Mouse (Mus musculus) CH12.LX (cell line): ENCODE measurements around the gene Fcrls. TPM values are rescaled to one million over a fixed set of nuclear protein-coding genes. Genes with fewer than 3 reads are reported as not detected.
A peak's percentile ranks its signal among the peaks of the same experiment; 100 is the strongest.

ENCODE experiments used
- DNase-seq: peaks from one replicate; pipeline ENCODE4 v3.0.0-alpha.2; 2013; ENCODE audit errors: extremely low read depth
- H3K27ac ChIP-seq: 2 replicates; pipeline ENCODE4 v1.5.1; 2012; ENCODE audit warnings: low read depth, mild to moderate bottlenecking, control low read depth, moderate library complexity; ENCODE audit not compliant: insufficient read depth
- H3K27me3 ChIP-seq: replicated peaks from 2 replicates; pipeline ENCODE3; 2012; ENCODE audit warnings: inconsistent platforms
- H3K36me3 ChIP-seq, 2 experiments: replicated peaks in 1 of 2; 2 replicates each; pipeline versions ENCODE3 to v1.6.1; 2012; ENCODE audit warnings: inconsistent platforms in 1 of 2, low read length in 1 of 2, mild to moderate bottlenecking in 1 of 2, mixed read lengths in 1 of 2, moderate library complexity in 1 of 2; ENCODE audit not compliant: control insufficient read depth in 1 of 2, insufficient read depth in 1 of 2
- H3K4me1 ChIP-seq, 2 experiments: 2 replicates each; pipeline ENCODE4 v1.6.1; 2012; ENCODE audit warnings: inconsistent platforms in 1 of 2, moderate library complexity in 1 of 2; ENCODE audit not compliant: insufficient read depth in 2 of 2, control insufficient read depth in 1 of 2
- H3K4me2 ChIP-seq: 2 replicates; pipeline ENCODE4 v1.6.1; 2012; ENCODE audit warnings: low read depth, mild to moderate bottlenecking, control low read depth; ENCODE audit not compliant: poor library complexity, insufficient read depth, severe bottlenecking
- H3K4me3 ChIP-seq, 3 experiments: fragments of 150-350 bp in 1 of 3; sonication (generic) in 1 of 3; replicated peaks in 1 of 3; 2 replicates each; pipeline versions ENCODE3 to v1.5.1; 2011 to 2012; ENCODE audit warnings: low read depth in 2 of 3, low read length in 2 of 3, mild to moderate bottlenecking in 2 of 3, moderate library complexity in 2 of 3, control low read depth in 1 of 3, improper control_type of control experiment in 1 of 3, inconsistent platforms in 1 of 3, mixed read lengths in 1 of 3; ENCODE audit not compliant: poor library complexity in 1 of 3
- H3K79me2 ChIP-seq: replicated peaks from 2 replicates; pipeline ENCODE4 v1.6.1; 2012; ENCODE audit warnings: mild to moderate bottlenecking, moderate library complexity; ENCODE audit not compliant: control insufficient read depth, poor library complexity, insufficient read depth, severe bottlenecking; ENCODE audit errors: extremely low read depth
- H3K9ac ChIP-seq: 2 replicates; pipeline ENCODE4 v1.6.1; 2012; ENCODE audit warnings: low read depth, mild to moderate bottlenecking, control low read depth, moderate library complexity; ENCODE audit not compliant: insufficient read depth
- H3K9me3 ChIP-seq: replicated peaks from 2 replicates; pipeline ENCODE3; 2012; ENCODE audit warnings: low read length, inconsistent platforms, mixed read lengths
- CHD2 ChIP-seq: IDR thresholded peaks from 2 replicates; pipeline ENCODE4 v1.6.1; 2011; ENCODE audit warnings: low read length, improper control_type of control experiment
- E2F4 ChIP-seq: IDR thresholded peaks from 2 replicates; pipeline ENCODE4 v1.6.1; 2011; ENCODE audit warnings: low read depth, low read length, improper control_type of control experiment; ENCODE audit not compliant: insufficient replicate concordance
- ELF1 ChIP-seq: IDR thresholded peaks from 2 replicates; pipeline ENCODE4 v1.6.1; 2014; ENCODE audit warnings: low read depth, mild to moderate bottlenecking, inconsistent platforms, low read length, improper control_type of control experiment
- EP300 ChIP-seq: IDR thresholded peaks from 2 replicates; pipeline ENCODE4 v1.6.1; 2011; ENCODE audit warnings: low read length, improper control_type of control experiment
- GABPA ChIP-seq: IDR thresholded peaks from 2 replicates; pipeline ENCODE4 v1.6.1; 2012; ENCODE audit warnings: low read depth, low read length, improper control_type of control experiment, inconsistent platforms; ENCODE audit not compliant: insufficient replicate concordance
- JUND ChIP-seq: conservative IDR thresholded peaks from 2 replicates; pipeline ENCODE4 v1.6.1; 2011; ENCODE audit warnings: low read depth, low read length, improper control_type of control experiment
- KAT2A ChIP-seq: IDR thresholded peaks from 2 replicates; pipeline ENCODE4 v1.6.1; 2012; ENCODE audit warnings: low read length, improper control_type of control experiment, inconsistent platforms; ENCODE audit not compliant: insufficient replicate concordance
- MAZ ChIP-seq: IDR thresholded peaks from 2 replicates; pipeline ENCODE4 v1.6.1; 2012; ENCODE audit warnings: low read depth, mild to moderate bottlenecking, inconsistent platforms, low read length, improper control_type of control experiment, moderate library complexity
- MEF2A ChIP-seq: IDR thresholded peaks from 2 replicates; pipeline ENCODE4 v1.6.1; 2014; ENCODE audit warnings: low read depth, mild to moderate bottlenecking, inconsistent platforms, low read length, improper control_type of control experiment, borderline replicate concordance
- MXI1 ChIP-seq: IDR thresholded peaks from 2 replicates; pipeline ENCODE4 v1.6.1; 2011; ENCODE audit warnings: mild to moderate bottlenecking, low read depth, low read length, improper control_type of control experiment
- MYC ChIP-seq: IDR thresholded peaks from 2 replicates; pipeline ENCODE4 v1.6.1; 2011; ENCODE audit warnings: low read depth, mild to moderate bottlenecking, improper control_type of control experiment, low read length
- NELFE ChIP-seq: IDR thresholded peaks from 2 replicates; pipeline ENCODE4 v1.6.1; 2011; ENCODE audit warnings: low read depth, low read length, improper control_type of control experiment
- NRF1 ChIP-seq: IDR thresholded peaks from 2 replicates; pipeline ENCODE4 v1.6.1; 2014; ENCODE audit warnings: low read depth, mild to moderate bottlenecking, inconsistent platforms, low read length, improper control_type of control experiment, moderate library complexity
- POLR2A ChIP-seq: IDR thresholded peaks from 2 replicates; pipeline ENCODE4 v1.6.1; 2011; ENCODE audit warnings: low read depth, mild to moderate bottlenecking, improper control_type of control experiment, low read length
- RAD21 ChIP-seq: IDR thresholded peaks from 2 replicates; pipeline ENCODE4 v1.6.1; 2011; ENCODE audit warnings: low read depth, mild to moderate bottlenecking, low read length, improper control_type of control experiment, moderate library complexity
- RCOR1 ChIP-seq: conservative IDR thresholded peaks from 2 replicates; pipeline ENCODE4 v1.6.1; 2012; ENCODE audit warnings: low read depth, mild to moderate bottlenecking, inconsistent platforms, low read length, improper control_type of control experiment
- SIN3A ChIP-seq: IDR thresholded peaks from 2 replicates; pipeline ENCODE4 v1.6.1; 2012; ENCODE audit warnings: low read length, improper control_type of control experiment, inconsistent platforms
- SMC3 ChIP-seq: IDR thresholded peaks from 2 replicates; pipeline ENCODE4 v1.6.1; 2011; ENCODE audit warnings: low read depth, low read length, improper control_type of control experiment
- TBP ChIP-seq: conservative IDR thresholded peaks from 2 replicates; pipeline ENCODE4 v1.6.1; 2011; ENCODE audit warnings: low read depth, low read length, improper control_type of control experiment
- TCF12 ChIP-seq: IDR thresholded peaks from 2 replicates; pipeline ENCODE4 v1.6.1; 2014; ENCODE audit warnings: low read depth, mild to moderate bottlenecking, inconsistent platforms, low read length, improper control_type of control experiment
- UBTF ChIP-seq: IDR thresholded peaks from 2 replicates; pipeline ENCODE4 v1.6.1; 2012; ENCODE audit warnings: low read depth, mild to moderate bottlenecking, inconsistent platforms, low read length, improper control_type of control experiment, moderate library complexity
- USF2 ChIP-seq: conservative IDR thresholded peaks from 2 replicates; pipeline ENCODE4 v1.6.1; 2011; ENCODE audit warnings: low read depth, low read length, improper control_type of control experiment
- ZC3H11A ChIP-seq: IDR thresholded peaks from 2 replicates; pipeline ENCODE4 v1.6.1; 2012; ENCODE audit warnings: low read depth, mild to moderate bottlenecking, inconsistent platforms, low read length, improper control_type of control experiment
- ZKSCAN1 ChIP-seq: IDR thresholded peaks from 2 replicates; pipeline ENCODE4 v1.6.1; 2012; ENCODE audit warnings: low read depth, inconsistent platforms, low read length, improper control_type of control experiment, borderline replicate concordance
- ZMIZ1 ChIP-seq: IDR thresholded peaks from 2 replicates; pipeline ENCODE4 v1.6.1; 2012; ENCODE audit warnings: low read depth, mild to moderate bottlenecking, inconsistent platforms, low read length, improper control_type of control experiment
- dilution Hi-C: fragments of 300-500 bp; cut with MboI; formaldehyde crosslinking; loops from 2 replicates; pipeline ENCODE4 v1.14.3; 2020; ENCODE audit warnings: low sequenced_read_pairs; ENCODE audit not compliant: extremely low pct_unique_long_range_greater_than_20kb, extremely low pct_ligation_motif_present
- in situ Hi-C: fragments of 300-500 bp; cut with MboI; formaldehyde crosslinking; loops from 3 replicates; pipeline ENCODE4 v1.14.3; 2019; ENCODE audit warnings: low sequenced_read_pairs, low pct_ligation_motif_present, low pct_unique_long_range_greater_than_20kb, mixed read lengths
- polyA plus RNA-seq: library from polyadenylated mRNA; unstranded; fragments of >175 nt; gene quantifications from 2 replicates; pipeline ENCODE4 v1.2.1, GENCODE M21; 2012; ENCODE audit warnings: low read depth; ENCODE audit not compliant: insufficient read length
- total RNA-seq, 2 experiments: library from RNA; depleted of rRNA; stranded (reverse); fragments of 300-350 nt in 1 of 2; fragments of >200 nt in 1 of 2; gene quantifications; 2 replicates each; pipeline ENCODE4 v1.2.3; 2012 to 2014

Gene Fcrls
- total and polyA plus RNA-seq, 3 experiments: 0.13 TPM; not detected in 2

DNA sequence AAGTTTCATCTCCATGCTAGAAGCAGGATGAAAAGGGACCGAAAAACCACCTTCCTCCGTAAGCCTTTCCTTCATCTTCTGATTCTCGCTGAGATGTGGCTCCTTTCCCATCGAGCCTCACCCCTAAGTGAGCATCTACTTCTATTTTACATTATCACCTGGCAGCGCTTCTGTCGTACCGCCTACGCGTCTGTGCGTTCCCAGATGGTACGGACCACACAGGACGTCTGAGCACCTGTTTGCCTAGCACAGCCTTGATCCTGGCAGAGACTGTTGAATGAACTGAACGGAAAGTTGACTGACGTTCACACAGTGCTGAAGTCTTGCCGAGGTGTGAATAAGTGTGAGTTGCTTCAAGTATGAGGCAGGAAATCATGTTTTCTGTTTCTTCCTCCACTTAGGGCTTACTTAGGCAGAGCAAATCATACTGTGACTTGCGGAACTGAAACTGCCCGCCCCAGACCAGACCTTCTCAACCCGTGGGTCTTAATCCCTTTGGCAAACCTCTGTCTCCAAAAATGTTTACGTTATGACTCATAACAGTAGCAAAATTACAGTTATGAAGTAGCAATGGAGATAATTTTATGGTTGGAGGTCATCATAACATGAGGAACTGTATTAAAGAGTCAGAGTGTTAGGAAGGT lies 49.2 kb downstream of the Fcrls start (continued):
- TF ChIP-seq JUND (peak; percentile 96), UBTF (no peak), MEF2A (peak; percentile 76), RCOR1 (peak; percentile 95), ZKSCAN1 (no peak), KAT2A (no peak), USF2 (no peak), CHD2 (peak; percentile 55; the same call in 1 of the 2 replicates), NRF1 (0 out of 2 replicates have a peak, but pooled peaks have one; percentile 10), EP300 (peak; percentile 97), POLR2A (no peak), ELF1 (0 out of 2 replicates have a peak, but pooled peaks have one; percentile 24), SMC3 (no peak), MYC (0 out of 2 replicates have a peak, but pooled peaks have one; percentile 32), TCF12 (peak; percentile 61), NELFE (no peak; the same call in 1 of the 2 replicates), GABPA (no peak), MAZ (peak; percentile 60; the same call in 1 of the 2 replicates)
- TF ChIP-seq, all 38 proteins: peak for 18

DNA sequence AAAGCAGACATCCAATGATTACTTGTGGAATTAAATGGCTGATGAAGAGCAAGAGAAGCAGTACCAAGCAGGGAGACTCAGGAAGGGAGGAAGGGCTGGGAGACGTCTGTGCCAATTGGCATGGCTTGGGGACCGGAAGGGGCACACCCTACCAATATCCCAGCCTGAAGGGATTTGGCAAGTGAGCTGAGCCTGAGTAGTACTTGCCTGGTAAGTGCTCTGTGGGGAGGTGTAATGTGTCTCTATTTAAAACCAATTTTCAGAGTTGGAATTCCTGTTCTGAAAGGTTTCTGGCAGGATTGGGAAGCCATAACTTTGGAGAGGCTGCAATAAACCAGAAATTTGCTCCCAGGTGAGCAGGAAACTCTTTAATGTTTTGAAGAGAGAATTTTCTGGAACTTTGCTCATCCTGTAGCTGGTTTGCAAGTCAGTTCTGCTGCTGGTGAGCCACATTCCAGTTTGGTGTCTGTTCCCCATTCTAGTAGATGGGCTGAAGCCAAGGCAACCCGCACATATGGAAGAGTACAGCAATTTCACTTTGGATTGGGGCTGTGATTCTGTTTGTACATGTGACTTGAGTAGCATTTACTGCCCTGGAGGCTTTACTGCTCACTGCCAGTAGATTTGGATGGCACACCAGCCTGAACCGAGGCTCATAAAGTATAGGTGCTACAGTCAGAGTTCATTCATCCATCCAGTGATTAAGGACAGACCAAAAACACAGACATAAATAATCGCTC lies 57.0 kb downstream of the Fcrls start:
- Histone ChIP-seq H3K9ac (no peak overlapping the region), H3K79me2 (no peaks in the 10 kb centered on the region), H3K9me3 (no peaks in the 10 kb centered on the region), H3K4me1 (no peaks in the 10 kb centered on the region), H3K4me3 (no peak overlapping the region), H3K4me2 (no peak overlapping the region), H3K36me3 (no peaks in the 10 kb centered on the region), H3K27ac (no peak overlapping the region), H3K27me3 (peaks cover 10% of the 10 kb centered on the region)
- no peak for DNase-seq
- dilution Hi-C loops: no loop called here
- in situ Hi-C loops: no loop called here
- TF ChIP-seq ZKSCAN1 (no peak), RAD21 (no peak), ZC3H11A (no peak), MEF2A (no peak), SIN3A (no peak), MXI1 (no peak), E2F4 (no peak), CHD2 (no peak), TBP (no peak), MYC (no peak), MAZ (no peak), NELFE (no peak), ELF1 (no peak), ZMIZ1 (no peak), NRF1 (no peak)
